Mouse (Mus musculus) heart, embryonic 14.5 days (tissue): ENCODE measurements around the gene Ckap5. TPM values are rescaled to one million over a fixed set of nuclear protein-coding genes. Genes with fewer than 3 reads are reported as not detected.

Source experiments
- ATAC-seq: fragments of 200-750 bp; cut with Nextera tagmentation; 2 replicates; pipeline ENCODE4 v1.8.0; 2017; ENCODE audit warnings: low read depth, moderate TSS enrichment; ENCODE audit not compliant: insufficient number of reproducible peaks, insufficient read depth, low FRiP score
- H3K27ac ChIP-seq, 2 experiments: fragments of 200-500 bp in 1 of 2; fragments of 300-500 bp in 1 of 2; sonication (generic) in 1 of 2; replicated peaks in 1 of 2; 2 replicates each; pipeline ENCODE4 v1.5.1; 2012 to 2014; ENCODE audit warnings: low read depth in 2 of 2, low read length in 2 of 2, control low read depth in 1 of 2, mild to moderate bottlenecking in 1 of 2, mixed read lengths in 1 of 2; ENCODE audit not compliant: control insufficient read depth in 1 of 2, insufficient read depth in 1 of 2
- H3K27me3 ChIP-seq: fragments of 300-500 bp; sonication (generic); 2 replicates; pipeline ENCODE4 v1.6.1; 2014; ENCODE audit warnings: mild to moderate bottlenecking, low read length, control low read depth; ENCODE audit not compliant: control insufficient read depth, insufficient read depth
- H3K36me3 ChIP-seq: fragments of 300-500 bp; sonication (generic); 2 replicates; pipeline ENCODE4 v1.6.1; 2014; ENCODE audit warnings: mild to moderate bottlenecking, control low read depth, low read length, mixed read lengths; ENCODE audit not compliant: control insufficient read depth, insufficient read depth
- H3K4me1 ChIP-seq, 2 experiments: fragments of 200-500 bp in 1 of 2; fragments of 300-500 bp in 1 of 2; sonication (generic) in 1 of 2; 2 replicates each; pipeline ENCODE4 v1.6.1; 2012 to 2014; ENCODE audit warnings: low read length in 2 of 2, control low read depth in 1 of 2, mixed read lengths in 1 of 2; ENCODE audit not compliant: control insufficient read depth in 2 of 2, insufficient read depth in 2 of 2
- H3K4me2 ChIP-seq: fragments of 300-500 bp; sonication (generic); 2 replicates; pipeline ENCODE4 v1.6.1; 2014; ENCODE audit warnings: mild to moderate bottlenecking, low read length
- H3K4me3 ChIP-seq, 2 experiments: fragments of 200-500 bp in 1 of 2; fragments of 300-500 bp in 1 of 2; sonication (generic) in 1 of 2; 2 replicates each; pipeline ENCODE4 v1.5.1; 2012 to 2014; ENCODE audit warnings: low read length in 2 of 2, mild to moderate bottlenecking in 2 of 2, control low read depth in 1 of 2, low read depth in 1 of 2, moderate library complexity in 1 of 2; ENCODE audit not compliant: control insufficient read depth in 1 of 2, insufficient read depth in 1 of 2
- H3K9ac ChIP-seq: fragments of 300-500 bp; sonication (generic); 2 replicates; pipeline ENCODE4 v1.6.1; 2014; ENCODE audit warnings: mild to moderate bottlenecking, low read length
- H3K9me3 ChIP-seq: fragments of 300-500 bp; sonication (generic); 2 replicates; pipeline ENCODE4 v1.6.1; 2016; ENCODE audit warnings: low read length, control low read depth; ENCODE audit not compliant: control insufficient read depth
- WGBS: fragments of 180-500 bp; shearing (Covaris S2); extraction: QIAGEN DNeasy Blood & Tissue Kit; methylation state at CpG from one replicate; pipeline ENCODE4 v1.1.7; 2014; 5-methylcytosine and 5-hydroxymethylcytosine counted together
- polyA plus RNA-seq: library from polyadenylated mRNA; unstranded; fragments of >200 nt; fragmentation: Nextera tagmentation; extraction: Ambion mirVana; gene quantifications from 2 replicates; pipeline ENCODE4 v1.2.1, GENCODE M21; 2014

Ckap5 gene
- polyA plus RNA-seq, 1 experiment from 2014 or later, result 68.2 TPM

- Histone ChIP-seq H3K27ac (no peak overlapping the region), H3K4me2 (no peak overlapping the region), H3K9me3 (no peaks in the 10 kb centered on the region), H3K4me3 (no peak overlapping the region), H3K4me1 (no peaks in the 10 kb centered on the region; a peak in 1 of 4 replicates), H3K27me3 (no peaks in the 10 kb centered on the region), H3K36me3 (no peaks in the 10 kb centered on the region), H3K9ac (no peak overlapping the region)
- no peak for ATAC-seq
- 77% methylated on average over 11 of the region's 11 CpGs for WGBS
These were observed 108.9 kb downstream of the Ckap5 start for GRCm38 (mm10) chr2:91635486-91635885.

GRCm38 (mm10) chr2:91636229-91636628 is 109.7 kb downstream of the Ckap5 start, which contains the start of gene F2:
TSS of gene F2 (minus strand) at chr2:91636414.
- Histone ChIP-seq H3K9me3 (no peaks in the 10 kb centered on the region), H3K36me3 (no peaks in the 10 kb centered on the region), H3K27me3 (no peaks in the 10 kb centered on the region), H3K4me1 (no peaks in the 10 kb centered on the region; a peak in 1 of 4 replicates), H3K4me3 (no peak within 1 kb of the TSS), H3K9ac (no peak within 1 kb of the TSS), H3K27ac (no peak within 1 kb of the TSS), H3K4me2 (no peak within 1 kb of the TSS)
- 88% methylated on average over 8 of the region's 8 CpGs for WGBS
- no peak for ATAC-seq

- Histone ChIP-seq H3K36me3 (peaks cover under 1% of the 10 kb centered on the region; the same call in 1 of the 2 replicates), H3K27me3 (no peaks in the 10 kb centered on the region), H3K4me1 (no peaks in the 10 kb centered on the region; a peak in 1 of 4 replicates), H3K9me3 (no peaks in the 10 kb centered on the region), H3K27ac (no peak overlapping the region), H3K4me2 (no peak overlapping the region), H3K4me3 (no peak overlapping the region), H3K9ac (no peak overlapping the region)
- 77% methylated on average over 5 of the region's 5 CpGs for WGBS
- no peak for ATAC-seq
These were observed 110.3 kb downstream of the Ckap5 start for GRCm38 (mm10) chr2:91636727-91637338.

- H3K36me3 ChIP-seq, result peaks cover 20% of the 10 kb centered on the region
- 68% methylated on average over 6 of the region's 6 CpGs for WGBS
- no peak for ATAC-seq
- H3K4me3 ChIP-seq, result no peak overlapping the region
- H3K27me3 ChIP-seq, result no peaks in the 10 kb centered on the region
- no peaks in the 10 kb centered on the region for H3K9me3 ChIP-seq
- H3K4me2 ChIP-seq, result no peak overlapping the region
- no peak overlapping the region for H3K27ac ChIP-seq
- no peak overlapping the region for H3K9ac ChIP-seq
- no peaks in the 10 kb centered on the region; a peak in 1 of 4 replicates for H3K4me1 ChIP-seq
These were observed 112.4 kb downstream of the Ckap5 start for GRCm38 (mm10) chr2:91638931-91639330.

GRCm38 (mm10) chr2:91642825-91643415 is 116.4 kb downstream of the Ckap5 start:
- no peak overlapping the region for H3K4me3 ChIP-seq
- WGBS, result 85% methylated on average over 2 of the region's 2 CpGs
- H3K9ac ChIP-seq, result no peak overlapping the region
- H3K36me3 ChIP-seq, result peaks cover 60% of the 10 kb centered on the region
- no peaks in the 10 kb centered on the region for H3K27me3 ChIP-seq
- no peaks in the 10 kb centered on the region for H3K4me1 ChIP-seq
- ATAC-seq, result no peak
- H3K4me2 ChIP-seq, result no peak overlapping the region
- H3K9me3 ChIP-seq, result no peaks in the 10 kb centered on the region
- H3K27ac ChIP-seq, result no peak overlapping the region

GRCm38 (mm10) chr2:91644021-91644420 is 117.5 kb downstream of the Ckap5 start:
- H3K27me3 ChIP-seq, result no peaks in the 10 kb centered on the region
- H3K9ac ChIP-seq, result no peak overlapping the region
- peaks cover 62% of the 10 kb centered on the region for H3K36me3 ChIP-seq
- no peak overlapping the region for H3K4me3 ChIP-seq
- ATAC-seq, result no peak
- H3K4me1 ChIP-seq, result peaks cover 0 to 4% of the 10 kb centered on the region in 2 experiments; a peak in 1 of 4 replicates
- H3K9me3 ChIP-seq, result no peaks in the 10 kb centered on the region
- H3K27ac ChIP-seq, result no peak overlapping the region
- WGBS, result 91% methylated on average over 11 of the region's 11 CpGs
- no peak overlapping the region for H3K4me2 ChIP-seq

- 96% methylated on average over 15 of the region's 15 CpGs for WGBS
- Histone ChIP-seq H3K4me1 (peaks cover 0 to 4% of the 10 kb centered on the region in 2 experiments; a peak in 1 of 4 replicates), H3K36me3 (peaks cover 62% of the 10 kb centered on the region), H3K9ac (no peak overlapping the region), H3K4me2 (no peak overlapping the region), H3K4me3 (no peak overlapping the region), H3K9me3 (no peaks in the 10 kb centered on the region), H3K27ac (no peak overlapping the region), H3K27me3 (no peaks in the 10 kb centered on the region)
- ATAC-seq, result no peak
These were observed 118.8 kb downstream of the Ckap5 start for GRCm38 (mm10) chr2:91645354-91645753.
